Mouse (Mus musculus) CH12.LX (cell line): ENCODE data around the gene Gm15319.
"Not testable (repeated sequence)": the region's sequence is repeated elsewhere in the genome, so short reads cannot be mapped to it uniquely, and the experiment has no call there.

Experiments used
- CTCF ChIP-seq, 2 experiments: IDR thresholded peaks in 1 of 2; conservative IDR thresholded peaks in 1 of 2; 2 replicates each; pipeline ENCODE4 v1.5.1; 2011 to 2012; ENCODE audit warnings: low read depth in 2 of 2, low read length in 2 of 2, improper control_type of control experiment in 1 of 2, inconsistent platforms in 1 of 2, mild to moderate bottlenecking in 1 of 2, moderate library complexity in 1 of 2
- EP300 ChIP-seq: IDR thresholded peaks from 2 replicates; pipeline ENCODE4 v1.6.1; 2011; ENCODE audit warnings: low read length, improper control_type of control experiment
- POLR2A ChIP-seq: IDR thresholded peaks from 2 replicates; pipeline ENCODE4 v1.6.1; 2011; ENCODE audit warnings: low read depth, mild to moderate bottlenecking, improper control_type of control experiment, low read length
- UBTF ChIP-seq: IDR thresholded peaks from 2 replicates; pipeline ENCODE4 v1.6.1; 2012; ENCODE audit warnings: low read depth, mild to moderate bottlenecking, inconsistent platforms, low read length, improper control_type of control experiment, moderate library complexity
- USF1 ChIP-seq: IDR thresholded peaks from 2 replicates; pipeline ENCODE4 v1.6.1; 2014; ENCODE audit warnings: low read depth, mild to moderate bottlenecking, inconsistent platforms, low read length, improper control_type of control experiment
- USF2 ChIP-seq: conservative IDR thresholded peaks from 2 replicates; pipeline ENCODE4 v1.6.1; 2011; ENCODE audit warnings: low read depth, low read length, improper control_type of control experiment
- ZNF384 ChIP-seq: IDR thresholded peaks from 2 replicates; pipeline ENCODE4 v1.6.1; 2012; ENCODE audit warnings: low read depth, low read length, improper control_type of control experiment, inconsistent platforms

- TF ChIP-seq CTCF (conservative IDR thresholded peaks at IDR 0.05 in 1 of 2, IDR thresholded peaks at IDR 0.05 in 1 of 2; ENCODE audit: low read depth in 2 of 2, low read length in 2 of 2); USF1; POLR2A; EP300; USF2; ZNF384; UBTF: not testable (repeated sequence)
Measured at GRCm38 (mm10) chr8:20380590-20381238, 17.7 kb upstream of the Gm15319 start.
